Mouse (Mus musculus) C2C12 (cell line): ENCODE data around the gene Vrk3.

Experiments
- CEBPB ChIP-seq: IDR thresholded peaks from one replicate; pipeline ENCODE4 v1.6.1; 2011; ENCODE audit warnings: low read depth, mild to moderate bottlenecking, control low read depth, moderate library complexity
- CTCF ChIP-seq: IDR thresholded peaks from one replicate; pipeline ENCODE4 v1.5.1; 2011; ENCODE audit not compliant: control insufficient read depth, insufficient read depth, insufficient read length
- MAX ChIP-seq: IDR thresholded peaks from one replicate; pipeline ENCODE4 v1.6.1; 2011; ENCODE audit warnings: mild to moderate bottlenecking, control low read depth
- USF1 ChIP-seq: IDR thresholded peaks from one replicate; pipeline ENCODE4 v1.6.1; 2011; ENCODE audit warnings: low read depth, mild to moderate bottlenecking, control low read depth, moderate library complexity

GRCm38 (mm10) chr7:44760366-44760765, 12.2 kb downstream of the Vrk3 start:
- no peak for TF ChIP-seq CTCF
- TF ChIP-seq MAX, result no peak
- TF ChIP-seq CEBPB, result no peak
- no peak for TF ChIP-seq USF1
